Mouse (Mus musculus): ENCODE results near the gene Agrn. TPM values are rescaled to one million over a fixed set of nuclear protein-coding genes. Genes with fewer than 3 reads are reported as not detected.
A peak's percentile ranks its signal among the peaks of the same experiment; 100 is the strongest.

Agrn gene
- polyA plus RNA-seq, 1 experiment from 2014 or later = 70.1 TPM

DNA sequence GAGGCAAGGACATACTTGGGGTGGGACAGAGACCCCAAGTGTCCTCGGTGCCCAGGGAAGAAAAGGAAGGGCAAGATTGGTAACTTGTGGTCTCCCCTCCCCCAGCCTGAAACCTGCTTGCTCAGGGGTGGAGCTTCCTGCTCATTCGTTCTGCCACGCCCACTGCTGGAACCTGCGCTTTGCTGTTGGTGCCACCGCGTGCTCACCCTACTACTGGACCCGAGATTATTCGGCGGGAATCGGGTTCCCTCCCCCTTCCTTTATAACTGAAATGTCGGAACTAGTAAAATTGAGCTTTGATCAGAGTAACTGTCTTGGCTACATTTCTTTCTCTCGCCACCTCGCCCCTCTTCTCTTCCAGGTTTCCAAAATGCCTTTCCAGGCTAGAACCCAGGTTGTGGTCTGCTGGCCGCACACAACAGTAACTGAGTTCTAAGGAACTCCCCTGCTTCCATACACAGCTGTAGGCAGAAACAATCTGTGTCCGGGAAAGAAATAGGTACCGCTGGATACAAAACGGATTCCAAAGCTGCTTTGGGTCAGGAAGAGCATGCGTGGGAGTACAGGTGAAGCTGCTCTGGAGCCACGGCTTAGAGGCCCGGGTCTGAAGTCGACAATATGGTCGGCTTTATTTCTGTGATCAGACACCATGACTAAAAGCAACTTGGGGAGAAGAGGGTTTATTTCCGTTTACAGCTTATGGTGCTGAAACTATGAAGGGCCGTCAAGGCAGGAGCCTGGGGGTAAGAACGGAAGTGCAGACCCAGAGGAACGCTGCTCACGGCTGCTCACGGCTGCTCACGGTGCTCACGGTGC, 60.8 kb downstream of the Agrn start:
- TF ChIP-seq CTCF (IDR thresholded peaks at IDR 0.05) = no peak
- TF ChIP-seq EP300 (IDR thresholded peaks at IDR 0.05) = no peak
- DNase-seq (ENCODE audit: low spot score) (no peak), ATAC-seq (no peak)
- Histone ChIP-seq H3K4me2 (replicated peaks; ENCODE audit: low read depth, low read length) (no peak overlapping the region), H3K27ac (ENCODE audit: low read length) (no peak overlapping the region), H3K9ac (replicated peaks; ENCODE audit: low read depth) (no peak overlapping the region), H3K4me3 (ENCODE audit: low read depth, low read length) (no peak overlapping the region), H3K4me1 (ENCODE audit: insufficient read depth, low read depth, low read length) (no peaks in the 10 kb centered on the region), H3K9me3 (ENCODE audit: low read length) (no peaks in the 10 kb centered on the region), H3K36me3 (ENCODE audit: insufficient read depth, low read length) (no peaks in the 10 kb centered on the region), H3K27me3 (replicated peaks; ENCODE audit: insufficient read depth, low read length) (no peaks in the 10 kb centered on the region)
- 93% methylated on average over 30 of the region's 30 CpGs for WGBS

DNA sequence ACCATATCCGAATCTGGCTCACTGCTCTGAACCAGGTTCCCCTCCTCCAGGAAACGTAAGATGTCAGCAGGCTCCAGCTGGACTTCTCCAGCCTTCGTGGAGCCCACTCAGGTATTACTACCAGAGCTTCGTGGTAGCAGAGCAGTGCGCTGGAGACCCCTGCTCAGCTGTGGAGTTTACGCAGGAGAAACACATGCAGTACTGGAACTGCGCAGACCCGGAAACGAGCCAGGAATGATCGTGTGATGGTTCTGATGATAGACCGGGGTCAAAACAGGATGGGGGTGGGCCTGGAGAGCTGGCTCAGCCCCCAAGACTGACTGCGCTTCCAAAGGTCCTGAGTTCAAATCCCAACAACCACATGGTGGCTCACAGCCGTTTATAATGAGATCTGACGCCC, 61.5 kb downstream of the Agrn start:
- ATAC-seq (no peak), DNase-seq (ENCODE audit: low spot score) (no peak)
- WGBS = 92% methylated on average over 14 of the region's 14 CpGs
- Histone ChIP-seq H3K9ac (replicated peaks; ENCODE audit: low read depth) (no peak overlapping the region), H3K27ac (ENCODE audit: low read length) (no peak overlapping the region), H3K36me3 (ENCODE audit: insufficient read depth, low read length) (no peaks in the 10 kb centered on the region), H3K4me3 (ENCODE audit: low read depth, low read length) (no peak overlapping the region), H3K4me2 (replicated peaks; ENCODE audit: low read depth, low read length) (no peak overlapping the region), H3K27me3 (replicated peaks; ENCODE audit: insufficient read depth, low read length) (no peaks in the 10 kb centered on the region), H3K4me1 (ENCODE audit: insufficient read depth, low read depth, low read length) (no peaks in the 10 kb centered on the region), H3K9me3 (ENCODE audit: low read length) (no peaks in the 10 kb centered on the region)
- TF ChIP-seq EP300 (IDR thresholded peaks at IDR 0.05) = no peak
- no peak for TF ChIP-seq CTCF (IDR thresholded peaks at IDR 0.05)

DNA sequence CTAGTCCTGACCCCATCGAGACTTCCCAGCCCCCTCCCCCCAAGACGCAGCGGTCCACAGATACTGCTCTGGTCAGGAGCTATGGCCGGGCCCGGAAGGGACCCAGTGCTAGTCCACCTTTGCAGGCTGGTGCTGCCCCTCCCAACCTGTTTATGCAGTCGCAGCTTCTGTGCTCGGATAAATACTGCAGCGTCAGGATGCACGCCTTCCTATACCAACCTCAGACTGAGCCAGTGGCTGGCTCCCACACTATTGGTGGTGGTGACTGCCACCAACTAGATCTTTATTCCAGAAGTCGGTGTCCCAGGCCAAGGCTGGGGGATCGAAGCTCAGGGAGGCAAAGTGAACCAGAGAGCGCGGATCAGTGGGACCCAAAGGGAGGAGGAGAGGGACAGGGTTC, 62.2 kb downstream of the Agrn start:
- ATAC-seq = no peak
- no peak for DNase-seq (ENCODE audit: low spot score)
- no peak overlapping the region for H3K9ac ChIP-seq (replicated peaks; ENCODE audit: low read depth)
- no peaks in the 10 kb centered on the region for H3K4me1 ChIP-seq (ENCODE audit: insufficient read depth, low read depth, low read length)
- no peak overlapping the region for H3K4me2 ChIP-seq (replicated peaks; ENCODE audit: low read depth, low read length)
- 89% methylated on average over 13 of the region's 13 CpGs for WGBS
- H3K36me3 ChIP-seq (ENCODE audit: insufficient read depth, low read length) = no peaks in the 10 kb centered on the region
- H3K9me3 ChIP-seq (ENCODE audit: low read length) = no peaks in the 10 kb centered on the region
- no peak overlapping the region for H3K27ac ChIP-seq (ENCODE audit: low read length)
- TF ChIP-seq EP300 (IDR thresholded peaks at IDR 0.05) (no peak), CTCF (IDR thresholded peaks at IDR 0.05) (no peak)
- H3K27me3 ChIP-seq (replicated peaks; ENCODE audit: insufficient read depth, low read length) = no peaks in the 10 kb centered on the region
- H3K4me3 ChIP-seq (ENCODE audit: low read depth, low read length) = no peak overlapping the region

DNA sequence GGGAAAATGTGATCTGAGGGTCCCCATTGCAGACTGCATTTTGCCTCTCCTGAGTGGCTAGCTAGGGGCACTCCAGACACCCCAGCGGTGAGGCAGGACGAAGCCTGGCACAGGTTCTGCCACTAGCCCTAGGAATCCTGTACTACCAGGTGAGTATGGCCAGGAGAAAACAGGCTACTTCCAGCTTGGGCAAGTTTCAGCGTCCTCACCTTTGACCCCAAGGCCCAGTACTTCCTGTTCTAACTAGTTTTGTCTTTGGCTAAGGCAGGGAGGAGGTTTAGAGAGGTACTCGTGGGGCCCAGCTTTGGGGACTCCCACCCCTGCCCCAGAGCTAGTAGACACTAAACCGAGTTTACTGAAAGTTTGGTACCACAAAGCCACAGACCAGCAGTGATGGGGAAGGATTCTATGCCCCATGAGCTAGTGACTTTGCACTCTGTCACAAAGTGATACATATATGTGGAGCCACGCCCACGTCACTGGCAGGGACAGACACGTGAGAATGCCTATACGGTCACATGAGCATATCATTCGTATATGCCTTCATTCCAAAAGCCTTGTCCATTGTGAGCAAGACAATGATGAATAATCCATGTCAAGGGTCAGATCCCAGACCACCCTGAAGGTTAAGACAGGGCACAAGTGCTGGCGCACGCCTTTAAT, 63.2 kb downstream of the Agrn start:
- DNase-seq (ENCODE audit: low spot score) (no peak), ATAC-seq (no peak)
- Histone ChIP-seq H3K4me2 (replicated peaks; ENCODE audit: low read depth, low read length) (no peak overlapping the region), H3K9ac (replicated peaks; ENCODE audit: low read depth) (no peak overlapping the region), H3K9me3 (ENCODE audit: low read length) (no peaks in the 10 kb centered on the region), H3K4me1 (ENCODE audit: insufficient read depth, low read depth, low read length) (no peaks in the 10 kb centered on the region), H3K27me3 (replicated peaks; ENCODE audit: insufficient read depth, low read length) (no peaks in the 10 kb centered on the region), H3K27ac (ENCODE audit: low read length) (no peak overlapping the region; the same call in 1 of the 2 replicates), H3K36me3 (ENCODE audit: insufficient read depth, low read length) (no peaks in the 10 kb centered on the region), H3K4me3 (ENCODE audit: low read depth, low read length) (no peak overlapping the region)
- TF ChIP-seq EP300 (IDR thresholded peaks at IDR 0.05) (no peak), CTCF (IDR thresholded peaks at IDR 0.05) (no peak)
- 72% methylated on average over 12 of the region's 12 CpGs for WGBS

DNA sequence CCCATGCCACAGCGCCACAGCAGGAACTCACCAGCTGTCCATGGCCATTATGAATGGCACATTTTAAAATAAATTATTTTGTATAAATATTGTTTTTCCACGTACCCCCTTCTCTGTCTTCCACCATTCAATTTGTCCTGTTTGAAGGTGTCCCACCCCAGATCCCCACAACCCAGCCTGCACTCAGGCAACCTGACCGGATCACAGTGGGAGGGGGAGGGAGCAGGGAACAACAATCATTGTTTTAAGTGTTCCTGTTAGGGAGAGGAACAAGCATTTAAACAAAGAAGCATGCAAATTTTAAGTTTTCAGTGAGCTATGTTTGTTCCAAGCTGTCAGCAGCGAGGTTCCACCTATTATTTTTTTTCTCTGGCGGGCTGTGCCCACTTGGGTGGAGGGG, 64.0 kb downstream of the Agrn start:
- Histone ChIP-seq H3K36me3 (ENCODE audit: insufficient read depth, low read length) (no peaks in the 10 kb centered on the region), H3K4me3 (ENCODE audit: low read depth, low read length) (no peak overlapping the region), H3K9ac (replicated peaks; ENCODE audit: low read depth) (no peak overlapping the region), H3K27me3 (replicated peaks; ENCODE audit: insufficient read depth, low read length) (no peaks in the 10 kb centered on the region), H3K4me1 (ENCODE audit: insufficient read depth, low read depth, low read length) (no peaks in the 10 kb centered on the region), H3K9me3 (ENCODE audit: low read length) (no peaks in the 10 kb centered on the region), H3K27ac (ENCODE audit: low read length) (no peak overlapping the region), H3K4me2 (replicated peaks; ENCODE audit: low read depth, low read length) (no peak overlapping the region)
- TF ChIP-seq EP300 (IDR thresholded peaks at IDR 0.05) (no peak), CTCF (IDR thresholded peaks at IDR 0.05) (no peak)
- DNase-seq (ENCODE audit: low spot score) (peak; percentile 13), ATAC-seq (peak; percentile 58)
- 56% methylated on average over 5 of the region's 5 CpGs for WGBS

DNA sequence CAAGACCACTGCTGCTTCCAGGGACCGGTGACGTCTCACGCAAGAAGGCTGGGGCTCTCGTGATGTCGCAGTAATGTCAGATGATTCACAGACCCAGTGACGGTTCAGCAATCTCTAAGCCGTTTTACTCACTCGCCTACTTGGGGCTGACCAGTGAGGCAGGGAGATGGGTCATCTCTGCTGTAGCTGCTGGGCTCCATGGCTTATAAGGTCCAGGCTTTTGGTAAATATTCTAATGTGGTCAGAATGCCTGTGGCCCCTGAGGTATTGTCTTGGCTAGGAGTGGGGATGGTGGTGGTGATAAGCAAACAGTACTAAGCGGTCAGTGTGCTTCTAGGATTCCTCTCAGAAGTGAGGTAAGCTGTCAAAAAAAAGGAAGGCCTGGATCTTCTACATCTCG, 66.3 kb downstream of the Agrn start:
- H3K27me3 ChIP-seq (replicated peaks; ENCODE audit: insufficient read depth, low read length) = no peaks in the 10 kb centered on the region
- DNase-seq (ENCODE audit: low spot score) = no peak
- TF ChIP-seq CTCF (IDR thresholded peaks at IDR 0.05) (no peak), EP300 (IDR thresholded peaks at IDR 0.05) (no peak)
- H3K27ac ChIP-seq (ENCODE audit: low read length) = no peak overlapping the region
- WGBS = 73% methylated on average over 10 of the region's 10 CpGs
- H3K4me1 ChIP-seq (ENCODE audit: insufficient read depth, low read depth, low read length) = no peaks in the 10 kb centered on the region
- H3K4me2 ChIP-seq (replicated peaks; ENCODE audit: low read depth, low read length) = no peak overlapping the region
- H3K9ac ChIP-seq (replicated peaks; ENCODE audit: low read depth) = no peak overlapping the region
- H3K9me3 ChIP-seq (ENCODE audit: low read length) = no peaks in the 10 kb centered on the region
- ATAC-seq = no peak
- H3K4me3 ChIP-seq (ENCODE audit: low read depth, low read length) = no peak overlapping the region
- no peaks in the 10 kb centered on the region for H3K36me3 ChIP-seq (ENCODE audit: insufficient read depth, low read length)
